8 mouse cellular contexts compared by ENCODE assay signal in genomic region chr9:62811516-62812121, GRCm38 (mm10). TPM values are rescaled to one million over a fixed set of nuclear protein-coding genes. Genes with fewer than 3 reads are reported as not detected.
DNase-seq lines count a peak whose midpoint lies in the region; ATAC-seq lines count a peak whose summit lies in the region.

Gene Fem1b (minus strand): TSS chr9:62811934.

- no peaks in the 10 kb centered on the region for H3K9me3 ChIP-seq in forebrain, embryonic 10.5 days
- H3K9me3 ChIP-seq in heart, embryonic 16.5 days (replicated peaks; ENCODE audit: control insufficient read depth, low read length), result no peaks in the 10 kb centered on the region
- H3K9me3 ChIP-seq in liver, embryonic 15.5 days (replicated peaks), result no peaks in the 10 kb centered on the region
- H3K9me3 ChIP-seq in neural tube, embryonic 12.5 days, result no peaks in the 10 kb centered on the region

- H3K27ac ChIP-seq in forebrain, embryonic 10.5 days, result peak within 1 kb of the TSS; percentile 99
- peak within 1 kb of the TSS; percentile 95 for H3K27ac ChIP-seq in heart, embryonic 16.5 days (ENCODE audit: low read length)
- peak within 1 kb of the TSS; percentile 93 for H3K27ac ChIP-seq in liver, embryonic 15.5 days (replicated peaks)
- peak within 1 kb of the TSS; percentile 95 for H3K27ac ChIP-seq in neural tube, embryonic 12.5 days

- H3K27me3 ChIP-seq in forebrain, embryonic 10.5 days (ENCODE audit: poor library complexity, severe bottlenecking), result no peaks in the 10 kb centered on the region
- H3K27me3 ChIP-seq in heart, embryonic 16.5 days (ENCODE audit: control insufficient read depth, insufficient read depth, low read length), result no peaks in the 10 kb centered on the region
- no peaks in the 10 kb centered on the region for H3K27me3 ChIP-seq in liver, embryonic 15.5 days
- H3K27me3 ChIP-seq in neural tube, embryonic 12.5 days (replicated peaks), result no peaks in the 10 kb centered on the region

- peak within 1 kb of the TSS; percentile 93 for H3K9ac ChIP-seq in heart, embryonic 16.5 days (ENCODE audit: low read length)
- peak within 1 kb of the TSS; percentile 94 for H3K9ac ChIP-seq in liver, embryonic 15.5 days
- peak within 1 kb of the TSS; percentile 90 for H3K9ac ChIP-seq in neural tube, embryonic 12.5 days

- peak; percentile 89 to 92 for DNase-seq in CD8-positive naive resting alpha-beta T cell, adult 2 months (ENCODE audit: low read depth in 2 of 2, low spot score in 2 of 2)
- DNase-seq in c-Kit-positive CD71-negative TER-119-negative erythroid progenitor cells, embryonic 14.5 days (ENCODE audit: low read depth), result peak; percentile 90
- DNase-seq in forebrain, embryonic 10.5 days (ENCODE audit: extremely low spot score, low spot score), result peak; percentile 91
- peak; percentile 92 to 93 for DNase-seq in kidney, postnatal 36 days
- DNase-seq in telencephalon, adult 2 months (ENCODE audit: low read depth, low spot score), result peak; percentile 95

- peak within 1 kb of the TSS; percentile 100 for H3K4me3 ChIP-seq in forebrain, embryonic 10.5 days
- peak within 1 kb of the TSS; percentile 86 for H3K4me3 ChIP-seq in heart, embryonic 16.5 days (ENCODE audit: low read length)
- H3K4me3 ChIP-seq in liver, embryonic 15.5 days (replicated peaks), result peak within 1 kb of the TSS; percentile 99
- peak within 1 kb of the TSS; percentile 98 for H3K4me3 ChIP-seq in neural tube, embryonic 12.5 days

- peak; percentile 90 for ATAC-seq in heart, embryonic 16.5 days (replicated peaks; ENCODE audit: extremely low read depth, insufficient read depth, low FRiP score)
- peak; percentile 83 for ATAC-seq in liver, embryonic 15.5 days (ENCODE audit: insufficient read depth)
- peak; percentile 90 for ATAC-seq in neural tube, embryonic 12.5 days (ENCODE audit: low FRiP score, low read depth)

- under 1% methylated on average over 68 of the region's 68 CpGs for WGBS in forebrain, embryonic 10.5 days
- WGBS in heart, embryonic 16.5 days, result under 1% methylated on average over 58 of the region's 68 CpGs
- under 1% methylated on average over 68 of the region's 68 CpGs for WGBS in liver, embryonic 15.5 days (ENCODE audit: insufficient replicate concordance)
- WGBS in neural tube, embryonic 12.5 days, result under 1% methylated on average over 68 of the region's 68 CpGs

- peaks cover 8% of the 10 kb centered on the region for H3K36me3 ChIP-seq in forebrain, embryonic 10.5 days (replicated peaks)
- no peaks in the 10 kb centered on the region; the same call in 1 of the 2 replicates for H3K36me3 ChIP-seq in heart, embryonic 16.5 days (ENCODE audit: control insufficient read depth, insufficient read depth)
- H3K36me3 ChIP-seq in liver, embryonic 15.5 days (replicated peaks), result no peaks in the 10 kb centered on the region; the same call in 1 of the 2 replicates
- H3K36me3 ChIP-seq in neural tube, embryonic 12.5 days, result no peaks in the 10 kb centered on the region

- H3K4me1 ChIP-seq in forebrain, embryonic 10.5 days, result peaks cover 45% of the 10 kb centered on the region
- H3K4me1 ChIP-seq in heart, embryonic 16.5 days (ENCODE audit: control insufficient read depth, insufficient read depth, low read length), result peaks cover 22% of the 10 kb centered on the region
- H3K4me1 ChIP-seq in liver, embryonic 15.5 days (replicated peaks), result peaks cover 42% of the 10 kb centered on the region
- peaks cover 28% of the 10 kb centered on the region for H3K4me1 ChIP-seq in neural tube, embryonic 12.5 days

- peak within 1 kb of the TSS; percentile 94 for H3K4me2 ChIP-seq in heart, embryonic 16.5 days (ENCODE audit: low read depth, low read length)
- H3K4me2 ChIP-seq in liver, embryonic 15.5 days, result peak within 1 kb of the TSS; percentile 93
- H3K4me2 ChIP-seq in neural tube, embryonic 12.5 days (replicated peaks), result peak within 1 kb of the TSS; percentile 92

RNA-seq across cellular contexts. Expression of gene Fem1b, which starts in this region (rescaled TPM):
- polyA plus RNA-seq in forebrain, embryonic 10.5 days (2016; fragmentation: Nextera tagmentation; extraction: Ambion mirVana), result 33.8 and 35.2 TPM in 2 replicates
- 12.1 and 13.4 TPM in 2 replicates for polyA plus RNA-seq in heart, embryonic 16.5 days (2015; fragmentation: Nextera tagmentation; extraction: Ambion mirVana)
- polyA plus RNA-seq in liver, embryonic 15.5 days (2015; fragmentation: Nextera tagmentation; extraction: Ambion mirVana), result 8.4 and 9.9 TPM in 2 replicates
- 49.9 and 52.8 TPM in 2 replicates for polyA plus RNA-seq in neural tube, embryonic 12.5 days (2016; fragmentation: Nextera tagmentation; extraction: Ambion mirVana)

Comparison
In these comparisons a context has a peak if more than half of its experiments do, and no peak if none do; other contexts are left out.
1. Peak in every context shown above with its lines: DNase-seq, ATAC-seq, H3K4me3 ChIP-seq and H3K27ac ChIP-seq.